Mouse (Mus musculus): ENCODE results near the gene Lsamp. TPM values are rescaled to one million over a fixed set of nuclear protein-coding genes. Genes with fewer than 3 reads are reported as not detected.

Gene Lsamp
- total RNA-seq, 4 experiments from 2014 or later = 0.17 to 0.43 (median 0.28) TPM

DNA sequence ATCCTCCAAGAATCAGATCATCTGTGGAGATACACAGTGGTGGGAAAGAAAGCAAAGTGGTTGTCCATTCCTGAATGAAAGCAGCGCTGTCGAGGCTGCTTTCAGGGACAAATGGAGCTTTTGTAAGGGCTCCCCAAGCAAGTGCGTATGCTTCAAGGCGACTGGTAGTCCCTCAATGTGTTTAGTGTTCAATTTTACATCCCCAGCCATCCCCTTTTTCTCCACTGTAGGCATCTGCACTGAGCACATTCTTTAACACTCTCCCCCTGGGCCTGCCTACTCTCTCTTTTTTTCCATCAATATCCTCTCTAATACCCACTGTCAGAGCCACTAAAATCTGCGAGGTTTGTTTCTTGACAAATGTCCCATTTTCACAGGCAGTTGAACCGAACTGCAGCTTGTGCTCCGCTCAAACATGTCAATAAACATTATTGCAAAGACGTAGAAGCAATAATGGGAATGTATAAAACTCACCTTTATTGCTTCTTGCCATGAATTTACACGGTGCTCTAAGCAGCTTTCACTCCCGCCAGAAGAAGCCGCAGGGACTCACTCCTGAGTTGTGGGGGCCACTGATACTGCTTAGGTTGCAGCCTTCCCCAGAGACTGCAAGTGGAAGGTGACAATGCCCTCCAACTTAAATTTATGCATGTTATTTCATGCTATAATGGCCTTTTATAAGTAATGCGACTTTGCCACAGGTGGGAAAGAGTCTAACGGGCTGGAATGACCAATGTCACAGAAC lies 250.2 kb downstream of the Lsamp start:
- no peak for DNase-seq (ENCODE audit: low spot score in 2 of 2)

DNA sequence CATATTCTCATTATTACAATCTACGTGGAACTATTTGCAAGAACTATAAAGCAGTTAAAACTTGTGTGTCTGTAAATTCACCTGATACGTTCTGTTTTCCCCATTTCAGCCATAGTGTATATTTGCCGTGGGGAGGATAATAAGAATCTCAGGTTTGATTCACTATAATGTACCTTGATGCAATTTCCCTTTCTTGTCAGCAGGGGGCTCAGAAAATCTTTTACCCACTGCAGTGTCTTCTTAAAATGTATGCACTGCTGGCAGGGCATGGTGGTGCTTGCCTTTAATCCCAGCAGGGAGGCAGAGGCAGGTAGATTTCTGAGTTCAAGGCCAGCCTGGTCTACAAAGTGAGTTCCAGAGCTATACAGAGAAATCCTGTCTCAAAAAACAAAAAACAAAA lies 287.7 kb downstream of the Lsamp start:
- DNase-seq (ENCODE audit: low spot score in 2 of 2) = no peak

- no peak for DNase-seq (ENCODE audit: low spot score in 2 of 2)
Observed at GRCm38 (mm10) chr16:40290132-40290531, 306.0 kb downstream of the Lsamp start.

- DNase-seq (ENCODE audit: low spot score in 2 of 2) = no peak
Observed at GRCm38 (mm10) chr16:40294296-40294882, 310.2 kb downstream of the Lsamp start.

GRCm38 (mm10) chr16:40295240-40295639 lies 311.1 kb downstream of the Lsamp start:
- DNase-seq (ENCODE audit: low spot score in 2 of 2) = no peak

DNA sequence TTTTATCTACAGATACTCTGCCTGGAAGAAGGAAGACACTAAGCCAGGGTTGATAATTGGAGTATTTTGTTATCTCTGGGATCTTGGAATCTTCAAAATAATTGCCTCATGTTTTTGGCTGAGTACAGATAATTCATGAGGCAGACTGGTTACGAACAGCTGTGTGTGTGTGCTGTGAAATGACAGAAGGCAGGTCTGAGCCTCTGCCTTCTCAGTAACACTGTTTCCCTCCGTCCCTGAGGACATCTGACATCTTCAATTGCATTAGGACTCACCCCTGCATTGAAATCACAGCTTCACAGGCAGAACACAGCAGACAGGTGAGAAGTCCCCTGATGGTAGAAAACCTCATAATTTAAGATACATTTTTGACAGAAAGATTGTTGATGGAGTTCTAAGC lies 323.5 kb downstream of the Lsamp start:
- DNase-seq (ENCODE audit: low spot score in 2 of 2) = no peak

DNA sequence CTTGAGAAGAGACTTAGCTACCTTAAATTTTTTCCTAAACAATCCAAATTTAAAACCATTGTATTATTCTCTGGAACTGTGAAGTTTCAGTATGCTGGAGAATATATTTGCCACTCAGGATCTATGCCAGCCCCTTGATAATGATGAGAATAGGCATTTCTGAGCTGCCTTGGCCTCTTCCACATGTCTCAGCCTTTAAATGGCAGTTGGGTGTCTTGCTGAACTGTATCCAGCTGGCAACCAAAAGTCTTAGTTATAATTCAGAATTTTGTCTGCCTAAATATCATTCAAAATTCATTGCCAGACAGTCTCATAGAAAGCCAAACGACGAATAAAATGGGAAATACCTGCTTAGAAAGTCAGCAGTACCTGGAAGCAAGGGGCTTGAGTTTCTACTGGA lies 332.0 kb downstream of the Lsamp start:
- no peak for DNase-seq (ENCODE audit: low spot score in 2 of 2)

- DNase-seq (ENCODE audit: low spot score in 2 of 2) = no peak
Observed at GRCm38 (mm10) chr16:40324811-40325210, 340.6 kb downstream of the Lsamp start.

DNA sequence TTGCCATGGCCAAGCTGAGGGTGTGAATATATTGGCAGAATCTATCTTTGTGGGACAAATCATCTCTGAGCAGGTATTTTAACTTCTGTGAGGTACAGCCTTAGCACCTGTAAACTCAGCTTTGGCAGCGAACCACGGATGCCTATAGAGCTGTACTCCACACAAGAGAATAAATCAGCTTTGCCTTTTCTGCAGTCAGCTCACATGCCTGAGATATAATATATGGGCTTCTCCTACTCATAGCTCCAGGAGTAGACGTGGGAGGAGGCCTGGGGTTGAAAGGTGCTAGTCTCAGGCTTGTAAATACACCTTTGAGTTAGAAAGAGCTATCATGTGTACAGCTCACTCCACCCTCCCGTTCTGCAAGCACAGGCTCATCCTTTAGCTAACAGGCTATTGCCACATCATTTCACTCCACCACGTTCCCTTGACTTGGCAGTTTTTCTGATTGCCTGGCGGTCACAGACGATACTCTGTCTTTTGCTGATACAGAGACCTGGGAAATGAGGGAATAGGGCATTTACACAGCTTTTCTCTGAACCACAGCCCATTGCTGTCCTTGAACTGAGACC lies 344.2 kb downstream of the Lsamp start:
- no peak for DNase-seq (ENCODE audit: low spot score in 2 of 2)

DNA sequence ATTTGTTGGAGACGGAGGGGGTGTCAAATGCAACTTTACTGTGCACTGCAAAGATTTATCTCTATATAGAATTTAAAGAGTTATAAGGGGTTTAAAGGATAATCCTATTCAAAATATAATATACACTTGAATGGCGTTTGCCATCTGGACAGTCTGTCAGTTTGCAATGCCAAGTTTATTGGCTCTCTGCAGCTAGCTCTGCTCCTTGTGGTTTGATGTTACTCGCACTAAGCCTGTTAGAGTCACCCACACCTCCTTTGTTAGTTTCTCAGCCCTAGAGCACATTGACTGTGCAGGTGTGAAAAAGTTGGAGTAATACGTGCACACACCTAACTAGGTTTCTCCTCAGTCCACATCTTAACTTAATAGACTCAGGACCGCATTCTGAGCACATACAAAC lies 385.5 kb downstream of the Lsamp start:
- no peak for DNase-seq (ENCODE audit: low spot score in 2 of 2)

DNA sequence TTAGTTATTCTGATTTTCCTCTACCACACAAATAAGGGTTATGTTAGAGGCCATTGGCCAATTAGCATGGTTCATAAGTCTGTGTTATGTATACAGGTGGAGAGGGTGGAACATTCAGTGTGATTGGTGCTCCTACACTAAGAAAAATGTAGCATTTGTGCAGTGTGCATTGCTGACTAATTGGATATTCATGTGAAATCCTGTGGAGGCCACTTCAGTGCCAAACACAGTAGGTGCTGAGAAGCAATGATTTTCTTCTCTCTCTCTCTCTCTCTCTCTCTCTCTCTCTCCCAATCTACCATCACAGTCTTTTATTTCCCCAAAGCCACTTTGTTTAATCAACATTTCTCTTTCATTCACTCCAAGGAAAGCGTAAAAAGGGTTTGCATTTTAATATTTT lies 387.1 kb downstream of the Lsamp start:
- no peak for DNase-seq (ENCODE audit: low spot score in 2 of 2)

- no peak for DNase-seq (ENCODE audit: low spot score in 2 of 2)
Observed at GRCm38 (mm10) chr16:40375314-40375713, 391.2 kb downstream of the Lsamp start.

- DNase-seq (ENCODE audit: low spot score in 2 of 2) = no peak
Observed at GRCm38 (mm10) chr16:40377129-40377799, 393.1 kb downstream of the Lsamp start.

GRCm38 (mm10) chr16:40392106-40392505 lies 407.9 kb downstream of the Lsamp start:
- no peak for DNase-seq (ENCODE audit: low spot score in 2 of 2)

DNA sequence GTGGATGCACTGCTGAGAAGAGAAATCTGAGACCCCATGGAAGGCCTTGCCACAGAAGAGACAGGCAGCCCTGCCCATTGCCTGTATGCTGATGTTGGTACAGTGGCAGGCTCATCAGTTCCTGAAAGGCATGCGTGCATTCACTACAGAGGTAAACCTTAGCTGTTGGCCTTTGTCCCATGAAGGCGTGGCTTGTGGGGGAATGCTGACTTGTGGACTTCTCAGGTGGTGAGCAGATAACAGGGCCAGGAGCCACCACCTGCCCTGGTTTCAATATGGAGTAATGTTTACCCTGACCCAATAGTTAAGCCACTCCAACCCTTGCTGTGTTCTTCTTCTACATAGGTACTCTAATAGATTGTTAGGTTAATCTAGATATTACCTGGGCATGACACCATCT lies 415.4 kb downstream of the Lsamp start:
- no peak for DNase-seq (ENCODE audit: low spot score in 2 of 2)

GRCm38 (mm10) chr16:40434280-40434679 lies 450.1 kb downstream of the Lsamp start:
- DNase-seq (ENCODE audit: low spot score in 2 of 2) = no peak

GRCm38 (mm10) chr16:40436415-40436814 lies 452.3 kb downstream of the Lsamp start:
- no peak for DNase-seq (ENCODE audit: low spot score in 2 of 2)

- no peak for DNase-seq (ENCODE audit: low spot score in 2 of 2)
Observed at GRCm38 (mm10) chr16:40437879-40438278, 453.7 kb downstream of the Lsamp start.

DNA sequence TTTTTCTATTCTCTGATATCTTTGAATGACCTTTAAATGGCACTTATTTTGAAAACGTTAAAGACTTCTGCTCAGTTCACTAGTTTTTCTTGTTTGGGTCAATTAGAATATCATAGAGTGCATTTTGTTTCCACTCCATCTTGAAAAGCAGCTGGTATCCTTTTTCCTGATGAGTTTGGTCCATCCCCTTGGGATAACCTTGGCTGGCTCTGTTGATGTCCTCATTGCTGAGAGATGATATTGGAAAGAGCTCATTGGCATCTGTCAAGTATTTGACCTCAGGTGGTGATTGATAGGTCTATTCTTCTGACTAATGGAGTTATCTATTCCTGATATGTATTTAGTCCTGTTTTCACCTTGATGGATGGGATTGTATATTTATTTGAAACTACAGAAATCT lies 454.7 kb downstream of the Lsamp start:
- DNase-seq (ENCODE audit: low spot score in 2 of 2) = no peak

GRCm38 (mm10) chr16:40446587-40446986 lies 462.4 kb downstream of the Lsamp start:
- DNase-seq (ENCODE audit: low spot score in 2 of 2) = no peak

GRCm38 (mm10) chr16:40463411-40464058 lies 479.4 kb downstream of the Lsamp start:
- no peak for DNase-seq (ENCODE audit: low spot score in 2 of 2)

DNA sequence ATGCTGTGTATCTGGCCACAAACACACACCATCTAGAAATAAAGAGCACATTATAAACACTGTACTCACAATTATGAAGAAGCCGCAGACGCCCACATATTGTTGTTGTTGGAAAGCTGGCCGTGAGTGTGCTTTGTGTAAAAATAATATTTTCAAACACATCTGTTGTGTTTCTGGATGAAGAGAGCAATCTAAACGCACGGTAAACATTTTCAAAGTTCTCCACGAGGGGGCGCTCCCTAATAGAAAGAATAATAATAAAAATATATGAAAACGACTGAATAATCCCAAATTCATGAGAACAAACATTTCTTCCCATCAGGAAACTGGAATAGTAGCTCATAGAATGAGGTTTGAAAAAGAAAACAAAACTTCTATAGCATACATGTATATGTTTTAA lies 482.4 kb downstream of the Lsamp start:
- no peak for DNase-seq (ENCODE audit: low spot score in 2 of 2)

All from gastrocnemius, adult 8-10 months (tissue).